Mouse (Mus musculus) lung, postnatal 14 days (tissue): ENCODE measurements around the gene Papolb.

Source experiments
- DNase-seq: peaks from one replicate; pipeline ENCODE4 v3.0.0; 2021

Gene Papolb

DNA sequence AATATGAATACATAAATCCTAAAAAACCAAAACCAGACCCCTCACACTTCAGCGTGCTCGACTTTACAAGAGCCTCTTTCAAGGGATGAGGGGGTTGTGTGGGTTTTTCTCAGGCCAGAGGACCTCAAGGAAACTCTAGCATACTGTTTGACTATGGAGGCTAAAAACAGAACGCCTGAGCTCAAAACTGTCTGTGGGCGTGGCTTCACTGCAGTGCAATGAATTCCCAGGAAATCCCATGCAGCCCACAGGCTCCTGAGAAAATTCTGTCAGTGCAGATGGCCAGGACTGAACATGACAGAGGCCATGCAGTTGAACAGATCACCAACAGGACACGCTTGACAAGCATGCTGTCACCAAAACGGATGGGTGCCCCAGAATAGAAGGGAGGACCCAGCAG is 10.9 kb downstream of the Papolb start:
- DNase-seq = no peak

DNA sequence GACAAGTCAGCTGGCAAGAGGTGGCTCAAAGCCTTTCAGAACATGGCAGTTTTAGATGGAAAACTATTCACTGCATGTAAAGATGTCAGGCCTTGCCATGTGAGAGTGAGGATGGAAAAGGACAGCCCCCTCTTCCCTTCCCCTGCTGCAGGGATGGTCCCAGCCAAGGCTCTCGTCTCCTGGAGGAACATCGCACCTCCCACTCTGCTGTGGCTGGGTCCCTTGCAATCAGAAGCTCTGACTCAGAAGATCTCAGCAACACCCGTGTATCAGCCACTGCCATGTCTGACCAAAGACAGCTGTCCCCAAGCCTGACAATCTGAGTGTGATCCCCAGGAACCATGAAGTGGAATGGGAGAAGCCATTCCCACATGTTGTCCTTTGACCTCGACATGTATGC is 17.8 kb downstream of the Papolb start:
- no peak for DNase-seq

GRCm38 (mm10) chr5:142510061-142510414 is 19.8 kb downstream of the Papolb start:
- no peak for DNase-seq

GRCm38 (mm10) chr5:142509141-142510060 is 20.5 kb downstream of the Papolb start:
- DNase-seq = peak; percentile 23

- peak; percentile 37 for DNase-seq
Measured at GRCm38 (mm10) chr5:142505695-142506423, 24.0 kb downstream of the Papolb start.

DNA sequence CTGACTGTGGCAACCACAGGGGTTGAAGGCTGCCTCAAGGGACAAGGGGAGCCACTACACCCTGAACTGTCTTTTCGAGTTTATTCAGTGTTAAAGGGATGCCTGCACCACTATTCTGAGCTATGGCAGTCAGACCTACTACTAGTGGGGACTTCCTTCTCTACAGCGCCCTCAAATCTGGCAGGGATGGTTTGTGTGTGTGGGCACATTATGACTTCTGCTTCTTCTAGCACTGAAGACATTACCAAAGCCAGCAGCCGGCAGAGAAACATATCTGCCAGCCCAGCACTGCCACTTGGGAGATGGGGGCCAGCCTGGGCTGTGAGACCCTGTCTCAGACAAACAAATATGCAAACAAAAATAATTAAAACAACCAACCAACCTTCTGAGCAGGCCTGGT is 25.7 kb downstream of the Papolb start:
- DNase-seq = no peak

DNA sequence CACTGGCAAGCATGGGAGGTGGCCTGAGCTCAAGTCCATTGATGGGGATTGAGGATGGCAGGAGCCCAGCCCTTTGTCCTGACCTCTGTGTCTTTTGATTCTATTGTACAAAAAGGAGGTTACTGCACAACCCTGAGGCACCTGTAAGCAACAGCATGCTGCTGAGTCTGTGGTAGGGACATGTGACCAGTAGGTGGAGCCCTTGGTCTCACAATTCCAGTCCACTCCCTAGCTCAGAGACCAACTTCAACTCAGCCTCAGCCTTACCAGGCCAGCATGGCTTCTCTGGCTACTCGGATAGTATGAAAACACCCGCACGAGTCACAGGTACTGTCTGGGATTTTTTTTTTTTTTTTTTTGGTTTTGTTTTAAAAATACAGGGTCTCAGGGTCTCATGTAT is 27.5 kb downstream of the Papolb start:
- DNase-seq = peak; percentile 79

GRCm38 (mm10) chr5:142500918-142501317 is 29.0 kb downstream of the Papolb start:
- DNase-seq = no peak

DNA sequence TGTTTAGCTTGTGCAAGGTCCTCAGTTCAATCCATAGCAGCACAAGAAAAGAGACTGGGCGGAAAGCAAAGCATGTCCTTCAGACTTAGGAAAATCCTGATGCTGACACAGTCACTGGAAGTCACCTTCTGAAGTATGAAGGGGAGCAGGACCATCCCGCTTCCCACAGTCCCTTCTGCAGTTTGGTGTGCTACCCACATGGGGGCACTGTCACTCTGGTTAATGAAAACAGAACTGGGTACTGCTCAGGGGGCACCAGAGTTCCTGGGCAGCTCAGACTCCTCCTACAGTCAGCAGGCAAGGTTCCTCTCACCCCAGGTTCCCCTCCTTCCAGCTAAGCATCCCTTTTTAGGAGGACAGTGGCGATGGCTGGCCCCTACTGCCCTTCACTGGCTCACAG is 30.9 kb downstream of the Papolb start:
- DNase-seq = peak; percentile 45

GRCm38 (mm10) chr5:142495321-142496096 is 34.4 kb downstream of the Papolb start:
- DNase-seq = no peak

GRCm38 (mm10) chr5:142493307-142493706 is 36.6 kb downstream of the Papolb start:
- DNase-seq = no peak

DNA sequence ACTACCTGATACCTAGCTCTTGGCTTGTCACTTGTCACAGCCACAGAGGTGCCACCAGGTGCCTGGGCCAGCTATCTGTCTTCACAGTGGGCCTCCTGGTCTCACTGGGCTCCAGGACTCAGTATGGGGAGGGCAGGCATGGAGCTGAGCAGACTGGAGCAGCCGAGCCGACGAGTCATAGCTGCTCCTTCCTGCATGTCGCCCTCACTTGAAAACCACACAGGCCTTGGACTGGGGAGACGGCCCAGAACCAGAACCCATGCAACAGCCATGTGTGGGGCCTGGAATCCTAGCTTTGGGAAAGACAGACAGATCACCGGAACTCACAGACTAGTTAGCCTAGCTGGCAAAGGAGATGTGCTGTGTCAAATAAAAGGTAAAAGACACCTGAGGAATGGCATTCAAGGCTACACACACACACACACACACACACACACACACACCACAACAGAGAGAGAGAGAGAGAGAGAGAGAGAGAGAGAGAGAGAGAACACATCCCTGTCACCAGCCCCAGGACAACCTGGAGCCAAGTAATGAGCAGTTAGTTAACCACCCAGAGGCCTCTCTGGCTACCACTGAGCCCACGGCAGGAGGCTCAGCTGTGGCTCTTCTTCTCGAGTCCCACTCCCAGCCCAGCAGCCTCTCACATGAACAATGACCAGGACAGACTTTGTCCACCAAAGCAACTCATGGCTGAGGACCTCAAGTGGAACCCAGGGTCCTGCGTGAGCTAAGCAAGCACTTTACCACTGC is 39.7 kb downstream of the Papolb start:
- no peak for DNase-seq

- DNase-seq = no peak
Measured at GRCm38 (mm10) chr5:142486654-142487053, 43.2 kb downstream of the Papolb start.

DNA sequence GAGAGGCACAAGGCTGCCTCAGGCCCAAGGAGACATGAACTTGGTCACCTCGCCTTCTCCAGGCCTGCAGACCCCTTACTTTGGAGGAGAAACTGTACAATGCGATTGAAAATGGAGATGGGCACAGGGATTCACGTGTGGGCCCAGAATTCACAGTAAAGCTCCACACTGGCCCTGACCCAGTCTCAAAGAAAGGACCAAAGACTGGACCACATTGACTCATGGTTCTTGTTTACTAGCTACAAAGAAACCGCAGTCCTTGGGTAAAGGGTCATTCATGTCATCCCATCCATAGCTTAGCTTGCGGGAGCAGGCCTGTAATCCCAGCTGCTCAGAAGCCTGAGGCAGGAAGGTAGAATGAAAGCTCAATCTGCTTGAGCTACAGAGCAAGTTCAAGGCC is 46.3 kb downstream of the Papolb start:
- no peak for DNase-seq

GRCm38 (mm10) chr5:142482512-142482911 is 47.4 kb downstream of the Papolb start:
- DNase-seq = no peak

DNA sequence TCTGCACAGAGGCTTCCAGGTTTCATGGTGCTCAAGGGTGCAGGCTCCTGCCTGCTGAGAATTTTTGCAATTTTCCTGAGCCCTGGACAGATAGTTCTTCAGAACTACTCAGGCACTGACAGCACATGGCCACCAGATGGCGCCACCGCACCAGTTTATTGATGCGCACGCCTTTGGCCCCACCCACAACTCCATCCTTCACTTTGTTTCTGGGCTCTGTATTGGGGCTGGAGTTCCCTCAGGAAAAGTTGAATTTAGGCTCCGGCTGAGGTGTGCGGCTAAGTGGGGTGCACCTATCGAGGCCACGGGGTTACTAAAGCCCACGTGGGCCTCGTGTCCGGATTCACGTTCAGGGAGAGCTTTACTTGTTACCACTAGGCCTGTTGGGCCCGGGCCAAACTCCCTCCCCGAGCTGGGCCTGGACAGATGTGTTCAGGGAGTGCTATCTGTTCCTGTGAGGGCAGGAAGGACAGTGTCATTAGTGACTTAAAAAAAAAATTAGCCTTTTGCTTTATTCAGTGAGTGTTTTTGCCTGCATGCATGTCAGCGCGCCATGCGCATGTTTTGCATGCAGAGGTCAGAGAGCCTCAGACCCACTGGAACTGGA is 50.9 kb downstream of the Papolb start:
- DNase-seq = peak; percentile 87

DNA sequence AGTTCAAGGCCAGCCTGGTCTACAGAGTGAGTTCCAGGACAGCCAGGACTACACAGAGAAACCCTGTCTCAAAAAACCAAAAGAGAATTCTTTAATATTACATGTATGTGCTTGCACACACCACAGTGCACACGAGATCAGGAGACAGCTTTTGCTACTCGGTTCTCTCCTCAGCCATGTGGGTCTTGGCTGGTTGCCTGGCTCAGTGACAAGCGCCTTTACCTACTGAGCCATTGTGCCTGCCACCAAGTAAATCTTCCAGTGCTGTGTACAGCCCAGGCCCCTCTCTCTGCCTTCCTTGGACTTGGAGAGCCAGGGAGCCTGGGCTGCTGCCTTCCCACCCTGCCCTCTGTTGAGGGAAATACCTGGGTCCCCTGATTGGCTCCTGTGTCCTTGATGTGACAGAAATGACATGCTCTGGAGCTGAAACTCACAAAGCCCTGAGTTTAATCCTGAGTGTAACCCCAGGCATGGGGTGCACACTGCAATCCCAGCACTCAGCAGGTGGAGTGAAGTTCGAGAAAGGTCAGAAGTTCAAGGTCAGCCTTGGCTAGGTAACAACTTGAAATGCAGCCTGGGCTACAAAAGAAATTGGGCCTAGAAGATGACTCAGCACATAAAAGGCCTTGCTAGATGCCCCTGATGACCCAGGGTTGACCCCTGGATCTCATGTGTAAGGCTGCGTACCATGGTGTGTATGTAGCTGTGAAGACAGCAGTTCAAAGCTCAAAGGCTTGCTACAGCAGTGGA is 51.8 kb downstream of the Papolb start:
- no peak for DNase-seq

DNA sequence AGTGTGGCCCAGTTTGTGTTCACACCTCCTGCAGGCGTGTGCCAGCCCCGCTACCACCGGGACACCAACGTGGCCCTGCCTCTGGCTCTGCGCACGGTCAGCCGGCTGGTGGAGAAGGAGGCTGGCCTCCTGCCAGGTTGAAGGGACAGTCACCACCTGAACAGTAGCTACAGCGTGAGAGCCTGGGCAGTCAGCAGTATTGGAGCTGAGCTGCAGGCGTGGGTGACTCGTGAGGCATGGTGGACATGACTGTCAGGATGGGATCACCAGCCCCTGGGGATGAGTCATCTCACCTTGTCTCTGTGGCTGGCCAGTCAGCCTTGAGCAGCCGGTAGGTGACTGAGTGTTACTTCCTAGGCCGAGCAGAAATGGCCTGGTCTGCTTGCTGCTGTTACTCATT is 52.5 kb downstream of the Papolb start:
- no peak for DNase-seq
